Mouse (Mus musculus) layer of hippocampus, postnatal 25 days (tissue): Measurements from ENCODE around the gene Rack1. TPM values are rescaled to one million over a fixed set of nuclear protein-coding genes. Genes with fewer than 3 reads are reported as not detected.
A peak's percentile ranks its signal among the peaks of the same experiment; 100 is the strongest.
"Not testable (repeated sequence)": the region's sequence is repeated elsewhere in the genome, so short reads cannot be mapped to it uniquely, and the experiment has no call there.

Experiments used
- DNase-seq, 2 experiments: peaks; one replicate each; pipeline ENCODE4 v3.0.0; 2022; ENCODE audit warnings: mixed read lengths in 2 of 2, low spot score in 1 of 2; ENCODE audit errors: extremely low spot score in 1 of 2
- total RNA-seq, 2 experiments: library from RNA; stranded (reverse); gene quantifications; 2 replicates each; pipeline ENCODE4 v1.2.3; 2021

Gene Rack1
- total RNA-seq, 2 experiments from 2014 or later = 227 to 260 TPM

- DNase-seq = peak; percentile 40 to 41
Observed at GRCm38 (mm10) chr11:48837310-48838180, 37.4 kb downstream of the Rack1 start.

- DNase-seq = no peak
Observed at GRCm38 (mm10) chr11:48838181-48838797, 38.2 kb downstream of the Rack1 start.

GRCm38 (mm10) chr11:48838879-48839680, 38.9 kb downstream of the Rack1 start:
- DNase-seq = no peak

- DNase-seq = no peak
Observed at GRCm38 (mm10) chr11:48840805-48841204, 40.7 kb downstream of the Rack1 start.

- no peak for DNase-seq
Observed at GRCm38 (mm10) chr11:48841213-48841612, 41.1 kb downstream of the Rack1 start.

GRCm38 (mm10) chr11:48842378-48842792, 42.3 kb downstream of the Rack1 start:
- DNase-seq = no peak

GRCm38 (mm10) chr11:48843202-48843601, 43.1 kb downstream of the Rack1 start:
- DNase-seq = no peak

GRCm38 (mm10) chr11:48844309-48844708, 44.2 kb downstream of the Rack1 start:
- DNase-seq = no peak

GRCm38 (mm10) chr11:48845244-48845815, 45.2 kb downstream of the Rack1 start:
- DNase-seq = no peak

- DNase-seq = not testable (repeated sequence)
Observed at GRCm38 (mm10) chr11:48846362-48846761, 46.2 kb downstream of the Rack1 start.

- DNase-seq = no peak
Observed at GRCm38 (mm10) chr11:48846881-48847280, 46.7 kb downstream of the Rack1 start.

GRCm38 (mm10) chr11:48850240-48850639, 50.1 kb downstream of the Rack1 start:
- no peak for DNase-seq

GRCm38 (mm10) chr11:48851270-48851995, 51.3 kb downstream of the Rack1 start:
- no peak for DNase-seq

GRCm38 (mm10) chr11:48852190-48852589, 52.1 kb downstream of the Rack1 start:
- DNase-seq = no peak

GRCm38 (mm10) chr11:48852624-48853473, 52.7 kb downstream of the Rack1 start:
- DNase-seq = no peak

- DNase-seq = peak; percentile 95 to 97
Observed at GRCm38 (mm10) chr11:48853474-48854180, 53.5 kb downstream of the Rack1 start.
